Mouse (Mus musculus): ENCODE data around the gene Pid1.

The Pid1 gene

DNA sequence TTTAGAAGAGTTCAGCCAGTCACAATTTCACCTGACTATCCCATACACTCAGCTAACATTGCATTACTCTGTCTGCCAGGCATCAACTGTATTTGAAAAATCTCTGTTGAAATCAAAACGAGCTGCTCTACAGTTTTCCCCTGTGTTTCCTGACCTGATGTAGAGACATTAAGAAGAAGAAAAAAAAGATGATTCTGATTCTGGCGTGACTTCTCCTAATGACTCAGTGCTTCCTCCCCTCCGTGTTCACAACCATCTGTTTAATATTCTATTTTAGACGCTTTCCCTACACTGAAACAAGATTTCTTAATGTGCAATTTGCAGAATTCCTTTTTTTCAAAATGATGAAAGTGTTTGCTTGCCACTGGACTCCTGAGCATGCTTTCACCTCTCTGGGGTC lies 42.7 kb downstream of the Pid1 start:
- no peaks in the 10 kb centered on the region for H3K36me3 ChIP-seq (ENCODE audit: control insufficient read depth, insufficient read depth, low read length, poor library complexity, severe bottlenecking)
- H3K27me3 ChIP-seq (ENCODE audit: control insufficient read depth, insufficient read depth, low read length, poor library complexity, severe bottlenecking), result no peaks in the 10 kb centered on the region; the same call in 1 of the 2 replicates
- DNase-seq (ENCODE audit: low read depth, low spot score), result no peak

DNA sequence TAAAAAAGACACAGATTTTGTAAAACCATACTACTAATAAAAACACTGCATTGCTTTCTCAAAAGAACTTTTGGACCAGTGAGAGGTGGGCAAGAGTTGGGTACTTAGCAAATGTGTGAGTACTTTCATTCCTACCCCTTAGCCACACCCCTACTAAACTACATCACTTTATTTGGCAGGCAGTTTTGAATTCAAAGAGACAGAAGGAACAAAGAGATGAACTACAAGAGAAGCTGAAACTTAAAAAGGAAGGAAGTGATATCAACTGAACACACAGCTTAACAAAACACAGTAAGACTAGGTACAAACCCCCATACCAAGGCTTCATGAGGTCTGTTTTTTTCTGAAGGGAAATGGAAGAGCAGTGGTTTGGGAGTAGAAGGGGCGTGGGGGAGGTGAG lies 45.4 kb downstream of the Pid1 start:
- H3K36me3 ChIP-seq (ENCODE audit: control insufficient read depth, insufficient read depth, low read length, poor library complexity, severe bottlenecking), result no peaks in the 10 kb centered on the region

DNA sequence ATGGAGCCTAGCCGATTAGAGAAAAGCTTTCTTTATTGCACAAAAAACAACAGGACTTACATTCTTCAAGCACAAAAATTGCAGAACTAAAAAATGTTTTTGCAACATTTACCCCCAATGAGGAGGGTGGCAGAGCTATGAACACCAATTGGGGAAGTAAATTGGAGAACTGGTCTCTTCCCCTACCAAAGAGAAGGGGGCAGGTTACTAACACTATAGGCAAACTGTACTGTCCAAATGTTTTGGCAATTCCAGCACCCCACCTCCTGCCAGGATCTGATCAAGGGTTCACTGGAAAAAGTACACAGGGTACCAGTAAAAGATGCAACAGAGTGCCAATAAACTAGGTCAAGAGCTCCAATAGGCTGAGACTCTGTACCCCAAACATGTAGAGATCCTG lies 46.2 kb downstream of the Pid1 start:
- peak; percentile 1 for DNase-seq (ENCODE audit: low read depth, low spot score)
- no peaks in the 10 kb centered on the region for H3K27me3 ChIP-seq (ENCODE audit: control insufficient read depth, insufficient read depth, low read length, poor library complexity, severe bottlenecking)
- no peaks in the 10 kb centered on the region for H3K36me3 ChIP-seq (ENCODE audit: control insufficient read depth, insufficient read depth, low read length, poor library complexity, severe bottlenecking)

More for the DNA sequence above, 45.4 kb downstream of the Pid1 start:
- no peaks in the 10 kb centered on the region; the same call in 1 of the 2 replicates for H3K27me3 ChIP-seq (ENCODE audit: control insufficient read depth, insufficient read depth, low read length, poor library complexity, severe bottlenecking)
- no peak for DNase-seq (ENCODE audit: low read depth, low spot score)

DNA sequence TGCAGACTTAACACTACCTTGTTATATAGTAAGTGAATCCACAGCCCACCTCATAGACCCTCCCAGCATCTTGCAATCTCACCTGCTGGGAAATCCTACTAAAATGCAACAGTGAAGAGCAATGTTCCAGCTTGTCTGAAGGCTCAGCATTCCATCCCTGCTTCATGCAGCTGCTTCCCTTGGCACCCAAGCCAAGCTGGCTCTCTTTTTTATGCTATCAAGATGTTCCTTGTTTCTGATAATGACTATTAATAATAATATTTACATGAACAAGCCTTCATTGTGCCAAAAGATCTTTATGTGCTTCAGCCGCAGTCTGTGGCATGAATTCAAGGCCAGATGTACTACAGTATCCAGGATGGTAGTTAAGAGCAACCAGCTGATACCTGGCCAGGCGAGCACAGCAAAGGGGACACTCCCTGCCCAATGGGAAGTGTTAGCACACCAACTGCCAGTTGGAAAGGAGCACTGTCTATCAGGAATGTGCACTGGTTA lies 54.0 kb downstream of the Pid1 start:
- DNase-seq (ENCODE audit: low read depth, low spot score), result no peak
- no peaks in the 10 kb centered on the region for H3K27me3 ChIP-seq (ENCODE audit: control insufficient read depth, insufficient read depth, low read length, poor library complexity, severe bottlenecking)
- H3K36me3 ChIP-seq (ENCODE audit: control insufficient read depth, insufficient read depth, low read length, poor library complexity, severe bottlenecking), result no peaks in the 10 kb centered on the region

DNA sequence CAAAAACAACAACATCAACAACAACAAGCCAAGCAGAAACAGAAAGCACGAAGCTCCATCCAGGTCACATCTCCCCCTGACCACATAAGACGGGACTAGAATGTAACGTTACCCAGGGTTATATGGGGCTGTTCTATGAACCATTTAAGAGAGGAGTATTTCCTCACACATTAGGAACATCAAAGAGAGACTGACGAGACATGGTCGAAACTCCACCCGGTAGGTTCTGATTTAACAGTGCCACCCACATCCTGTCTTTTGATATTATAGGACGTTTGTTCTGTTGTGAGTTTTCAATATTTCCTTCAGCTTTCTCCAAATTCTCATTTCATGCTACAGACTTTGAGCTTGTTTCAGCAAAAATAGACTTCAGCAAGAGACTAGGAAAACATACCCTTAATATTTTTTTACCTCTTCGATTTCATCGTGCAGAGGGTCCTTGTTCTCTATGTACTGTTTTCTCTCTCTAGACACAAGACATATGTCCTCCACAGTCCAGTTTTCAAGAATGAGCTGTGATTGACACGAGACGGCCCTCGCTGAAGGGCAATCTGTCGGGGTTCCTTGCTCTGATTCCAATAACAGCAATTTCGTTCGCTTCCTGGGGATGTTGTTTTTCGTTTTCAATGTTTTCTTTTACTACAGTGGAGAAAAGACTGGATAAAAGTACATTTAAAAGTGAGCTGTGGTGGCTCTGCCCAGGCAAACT lies 58.1 kb downstream of the Pid1 start:
- no peak for DNase-seq (ENCODE audit: low read depth, low spot score)
- Histone ChIP-seq H3K36me3 (ENCODE audit: control insufficient read depth, insufficient read depth, low read length, poor library complexity, severe bottlenecking) (no peaks in the 10 kb centered on the region), H3K27me3 (ENCODE audit: control insufficient read depth, insufficient read depth, low read length, poor library complexity, severe bottlenecking) (no peaks in the 10 kb centered on the region)

DNA sequence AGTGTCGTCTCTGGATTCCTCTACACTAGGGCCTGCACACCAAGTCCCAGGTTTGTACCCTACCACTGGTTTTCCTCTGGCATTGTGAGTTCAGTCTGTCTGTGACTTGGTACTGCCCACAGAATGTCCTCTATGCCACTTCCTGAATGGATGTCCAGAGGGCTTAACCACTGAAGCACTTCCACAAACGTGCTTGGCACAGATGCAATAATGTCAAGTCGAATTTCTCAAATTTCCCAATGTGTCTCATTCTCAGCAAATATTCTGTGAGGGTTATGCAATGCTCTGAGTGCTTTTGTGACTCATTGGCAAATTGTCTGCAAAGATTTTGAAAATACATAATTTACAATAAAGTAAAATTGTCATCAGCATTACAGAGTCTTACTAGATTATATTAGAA lies 61.2 kb downstream of the Pid1 start:
- H3K36me3 ChIP-seq (ENCODE audit: control insufficient read depth, insufficient read depth, low read length, poor library complexity, severe bottlenecking), result no peaks in the 10 kb centered on the region
- DNase-seq (ENCODE audit: low read depth, low spot score), result no peak
- no peaks in the 10 kb centered on the region for H3K27me3 ChIP-seq (ENCODE audit: control insufficient read depth, insufficient read depth, low read length, poor library complexity, severe bottlenecking)

DNA sequence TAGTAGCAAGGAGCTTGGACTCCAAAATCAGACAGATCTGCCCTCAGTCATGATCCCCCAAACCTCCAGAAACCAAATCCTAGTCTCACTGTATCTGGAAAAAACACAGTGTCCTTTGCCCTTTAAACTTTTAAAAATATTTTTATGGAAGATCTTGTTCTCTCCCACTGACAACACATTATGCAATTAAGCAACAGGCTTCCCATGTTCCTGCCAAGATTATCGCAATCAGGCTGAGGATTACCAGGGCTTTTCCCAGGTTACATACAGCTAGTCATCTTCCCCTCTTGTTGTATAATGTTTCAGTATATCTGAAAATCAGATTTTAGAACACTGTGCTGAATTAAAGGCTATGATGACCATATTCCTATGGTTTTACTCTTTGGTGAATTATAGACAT lies 64.3 kb downstream of the Pid1 start:
- H3K36me3 ChIP-seq (ENCODE audit: control insufficient read depth, insufficient read depth, low read length, poor library complexity, severe bottlenecking), result no peaks in the 10 kb centered on the region
- H3K27me3 ChIP-seq (ENCODE audit: control insufficient read depth, insufficient read depth, low read length, poor library complexity, severe bottlenecking), result no peaks in the 10 kb centered on the region
- no peak for DNase-seq (ENCODE audit: low read depth, low spot score)

DNA sequence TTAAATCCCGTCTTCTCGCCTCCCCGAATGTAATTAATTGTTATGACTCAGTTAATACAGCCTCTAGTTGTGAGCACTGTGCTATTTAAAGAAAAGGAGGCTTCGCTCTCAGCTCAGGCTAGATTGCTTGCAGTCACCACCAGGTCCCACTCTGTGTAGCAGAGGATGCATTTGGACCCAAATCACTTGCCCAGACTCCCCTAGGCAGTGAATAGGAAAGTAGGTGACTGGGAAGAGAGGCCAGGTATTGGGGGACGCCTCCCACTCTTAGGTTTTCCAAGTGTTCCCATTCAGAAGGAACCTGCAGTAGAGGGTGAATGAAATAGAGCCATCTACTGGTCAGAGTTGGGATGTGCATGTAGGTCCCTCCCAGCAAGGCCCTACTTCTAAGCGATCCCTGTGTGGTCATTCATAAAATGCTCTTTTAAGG lies 77.3 kb downstream of the Pid1 start:
- no peaks in the 10 kb centered on the region for H3K27me3 ChIP-seq (ENCODE audit: control insufficient read depth, insufficient read depth, low read length, poor library complexity, severe bottlenecking)
- H3K36me3 ChIP-seq (ENCODE audit: control insufficient read depth, insufficient read depth, low read length, poor library complexity, severe bottlenecking), result no peaks in the 10 kb centered on the region
- peak; percentile 37 for DNase-seq (ENCODE audit: low read depth, low spot score)

DNA sequence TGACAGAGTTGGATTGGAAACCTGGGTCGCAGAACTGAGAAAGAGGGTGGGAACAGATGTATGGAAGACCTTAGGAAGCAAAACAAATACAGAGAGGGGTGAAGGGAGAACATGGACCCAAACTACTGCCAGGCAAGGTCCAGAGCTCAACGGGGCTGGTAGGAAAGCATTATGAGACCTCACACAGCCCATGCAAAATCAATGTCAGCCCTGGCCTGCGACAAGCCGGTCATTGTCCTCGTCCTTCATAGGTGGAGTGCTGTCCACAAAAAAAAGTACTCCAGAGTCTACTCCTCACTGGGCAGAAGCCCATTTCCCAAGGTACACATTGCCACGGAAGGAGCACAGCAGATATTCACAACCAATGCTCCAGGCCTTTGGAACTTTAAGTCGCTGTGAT lies 78.4 kb downstream of the Pid1 start:
- H3K27me3 ChIP-seq (ENCODE audit: control insufficient read depth, insufficient read depth, low read length, poor library complexity, severe bottlenecking), result no peaks in the 10 kb centered on the region
- no peak for DNase-seq (ENCODE audit: low read depth, low spot score)
- H3K36me3 ChIP-seq (ENCODE audit: control insufficient read depth, insufficient read depth, low read length, poor library complexity, severe bottlenecking), result no peaks in the 10 kb centered on the region

DNA sequence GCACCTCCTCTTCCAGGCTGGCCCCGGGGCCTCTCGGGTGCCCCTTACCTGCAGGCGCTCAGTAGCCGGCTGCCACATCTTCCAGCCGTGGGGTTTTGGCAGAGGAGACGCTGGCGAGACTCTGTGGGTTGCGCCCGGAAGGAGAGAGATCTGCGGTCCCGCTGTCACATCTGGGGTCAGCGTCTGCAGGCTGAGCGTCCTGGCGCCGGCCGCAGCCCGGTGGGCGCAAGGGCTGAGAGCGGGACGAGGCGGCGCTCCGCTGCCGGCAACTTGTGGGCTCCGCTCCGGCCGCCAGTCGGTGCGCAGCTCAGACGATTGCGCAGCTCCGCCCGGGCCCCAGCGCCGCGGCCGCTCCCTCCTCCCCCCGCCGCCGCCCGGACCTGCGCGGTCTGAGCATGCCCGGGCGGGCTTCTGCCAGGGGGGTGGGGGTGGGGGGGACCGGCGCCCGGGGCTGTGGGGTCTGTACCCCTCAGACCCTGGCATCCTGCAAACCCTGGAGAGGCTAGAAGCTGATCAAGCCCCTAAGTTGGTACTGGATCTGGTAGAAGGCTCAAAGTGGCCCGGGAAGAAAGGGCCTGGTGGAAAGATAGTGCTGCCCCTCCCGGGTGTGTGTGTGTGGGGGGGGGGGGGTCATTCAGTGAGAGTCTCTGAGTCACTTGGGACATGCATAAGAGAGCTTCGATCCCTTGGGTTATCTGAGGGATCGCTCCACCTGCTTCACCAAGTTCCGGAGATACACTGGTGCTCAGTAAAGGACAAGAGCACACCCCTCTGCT lies 79.5 kb downstream of the Pid1 start:
- Histone ChIP-seq H3K27me3 (ENCODE audit: control insufficient read depth, insufficient read depth, low read length, poor library complexity, severe bottlenecking) (no peaks in the 10 kb centered on the region), H3K36me3 (ENCODE audit: control insufficient read depth, insufficient read depth, low read length, poor library complexity, severe bottlenecking) (no peaks in the 10 kb centered on the region)
- DNase-seq (ENCODE audit: low read depth, low spot score), result no peak

DNA sequence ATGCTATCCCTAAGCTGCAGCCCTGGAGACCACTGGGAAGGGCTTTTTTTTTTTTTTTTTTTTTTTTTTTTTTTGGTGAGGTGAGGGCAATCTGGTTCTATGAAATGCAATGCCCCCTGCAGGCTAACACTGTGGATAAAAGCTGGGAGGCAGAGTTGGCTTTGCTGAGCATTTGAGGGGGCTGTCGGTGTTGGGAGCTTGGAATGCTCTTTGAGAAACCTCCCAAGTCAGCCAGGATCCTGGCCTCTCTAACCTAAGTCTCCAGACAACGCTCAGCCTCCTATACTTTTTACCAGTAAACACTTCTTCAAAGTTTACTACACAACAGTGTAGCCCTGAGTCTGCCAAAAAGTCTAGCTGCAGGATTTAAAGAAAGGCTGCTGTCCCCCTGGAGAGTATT lies 80.9 kb downstream of the Pid1 start:
- Histone ChIP-seq H3K27me3 (ENCODE audit: control insufficient read depth, insufficient read depth, low read length, poor library complexity, severe bottlenecking) (no peaks in the 10 kb centered on the region), H3K36me3 (ENCODE audit: control insufficient read depth, insufficient read depth, low read length, poor library complexity, severe bottlenecking) (no peaks in the 10 kb centered on the region)
- no peak for DNase-seq (ENCODE audit: low read depth, low spot score)

DNA sequence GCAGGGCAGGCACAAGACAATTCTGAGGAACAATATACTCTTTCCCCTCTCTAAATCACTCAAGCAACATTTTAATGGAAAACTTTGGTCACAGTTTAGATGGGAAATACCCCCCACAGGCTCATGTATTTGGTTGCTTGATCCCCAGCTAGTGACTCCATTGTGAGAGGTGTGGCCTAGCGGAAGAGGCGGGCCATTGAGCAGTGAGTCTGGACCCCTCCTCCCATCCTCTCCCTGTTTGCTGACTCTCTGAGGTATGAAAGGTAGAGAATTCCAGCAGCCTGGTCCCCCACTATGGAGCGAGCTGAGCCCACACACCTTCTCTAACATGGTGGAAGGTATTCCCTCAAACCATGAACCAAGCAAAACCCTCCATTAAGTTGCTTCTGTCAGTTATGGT lies 83.8 kb downstream of the Pid1 start:
- Histone ChIP-seq H3K27me3 (ENCODE audit: control insufficient read depth, insufficient read depth, low read length, poor library complexity, severe bottlenecking) (no peaks in the 10 kb centered on the region), H3K36me3 (ENCODE audit: control insufficient read depth, insufficient read depth, low read length, poor library complexity, severe bottlenecking) (no peaks in the 10 kb centered on the region)
- no peak for DNase-seq (ENCODE audit: low read depth, low spot score)

DNA sequence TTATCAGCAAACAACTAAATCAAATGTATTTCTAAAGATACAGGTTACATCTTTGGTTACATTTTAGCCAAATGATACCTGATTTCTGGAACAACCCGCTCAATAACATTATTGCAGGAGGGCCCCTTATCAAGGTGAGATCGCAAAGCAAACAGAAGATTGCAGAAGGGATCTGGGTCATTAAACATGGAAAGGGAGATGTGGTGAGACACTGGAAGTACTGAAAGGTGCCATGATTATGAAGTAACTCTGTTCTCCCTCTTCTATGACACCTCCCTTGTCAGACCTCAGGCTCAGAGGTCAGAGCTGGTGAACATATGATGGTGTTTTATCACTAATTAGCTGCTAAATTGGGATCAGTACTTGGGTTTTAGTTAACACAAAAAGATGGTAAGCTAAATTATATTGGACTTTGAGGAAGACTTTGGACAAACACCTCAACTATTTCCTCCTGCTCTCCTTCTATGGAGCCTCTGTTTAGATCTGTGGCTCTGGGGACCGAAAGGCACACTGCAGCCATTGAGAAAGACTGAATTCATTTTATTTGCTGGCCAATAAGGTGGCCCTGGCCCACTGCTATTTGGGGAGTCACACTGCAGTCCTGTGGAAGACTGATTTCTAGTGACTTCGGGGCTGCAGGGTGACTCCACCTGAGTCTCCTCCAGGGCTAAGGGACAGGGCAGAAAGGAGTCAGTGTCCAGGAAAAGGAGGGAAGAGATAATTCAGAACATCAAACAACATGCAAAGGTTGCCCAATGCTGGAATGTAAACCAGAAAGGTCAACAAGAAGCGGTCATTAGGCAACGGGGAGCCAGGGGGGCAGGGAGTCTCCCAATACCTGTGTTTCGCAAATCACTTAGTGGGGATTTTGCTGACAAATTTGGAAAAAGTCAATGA lies 85.4 kb downstream of the Pid1 start:
- no peaks in the 10 kb centered on the region for H3K36me3 ChIP-seq (ENCODE audit: control insufficient read depth, insufficient read depth, low read length, poor library complexity, severe bottlenecking)

DNA sequence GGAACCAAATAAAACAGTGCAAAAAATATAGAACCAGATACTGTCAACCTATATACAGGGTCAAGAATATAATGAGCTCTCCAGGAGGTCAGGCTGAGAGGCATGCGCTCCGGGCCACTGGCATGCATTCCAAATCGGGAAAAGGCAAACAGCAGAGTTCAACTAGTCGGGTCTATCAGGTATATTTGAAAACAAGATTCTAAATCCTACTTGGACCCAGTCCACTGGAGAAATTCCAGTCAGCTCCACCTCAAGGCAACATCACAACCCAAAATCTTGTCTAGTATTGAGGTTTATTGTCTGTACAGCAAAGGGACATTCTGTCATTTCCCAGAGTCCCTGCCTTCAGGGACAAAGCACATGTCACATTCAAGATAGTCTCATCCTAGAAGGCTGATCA lies 91.0 kb downstream of the Pid1 start:
- no peaks in the 10 kb centered on the region for H3K36me3 ChIP-seq (ENCODE audit: control insufficient read depth, insufficient read depth, low read length, poor library complexity, severe bottlenecking)
- DNase-seq (ENCODE audit: low read depth, low spot score), result no peak
- H3K27me3 ChIP-seq (ENCODE audit: control insufficient read depth, insufficient read depth, low read length, poor library complexity, severe bottlenecking), result no peaks in the 10 kb centered on the region

More for the DNA sequence above, 85.4 kb downstream of the Pid1 start:
- H3K27me3 ChIP-seq (ENCODE audit: control insufficient read depth, insufficient read depth, low read length, poor library complexity, severe bottlenecking), result no peaks in the 10 kb centered on the region
- DNase-seq (ENCODE audit: low read depth, low spot score), result no peak

All from splenic B cell, adult 2 months (primary cell).